Mouse (Mus musculus) brain, embryonic 14.5 days (tissue): ENCODE data around the gene Npw.

ENCODE experiments used
- CTCF ChIP-seq: fragments of 200-500 bp; IDR thresholded peaks from 2 replicates; pipeline ENCODE4 v1.5.1; 2012; ENCODE audit warnings: inconsistent platforms, mild to moderate bottlenecking, moderate library complexity, borderline replicate concordance; ENCODE audit not compliant: insufficient read depth, insufficient read length; ENCODE audit errors: extremely low read depth
- POLR2A ChIP-seq: fragments of 200-500 bp; IDR thresholded peaks from 2 replicates; pipeline ENCODE4 v1.6.1; 2012; ENCODE audit warnings: mild to moderate bottlenecking, inconsistent platforms, borderline replicate concordance; ENCODE audit not compliant: poor library complexity, insufficient read depth, insufficient read length, severe bottlenecking; ENCODE audit errors: extremely low read depth

GRCm38 (mm10) chr17:24706982-24707800 is 48.9 kb upstream of the Npw start, which contains the start of gene Tbl3:
- TF ChIP-seq CTCF (no peak), POLR2A (peak; percentile 44; the same call in 1 of the 2 replicates)
